Mouse (Mus musculus) myocyte (in vitro differentiated cells): ENCODE data around the gene Zswim3.

Source experiments
- CEBPB ChIP-seq: IDR thresholded peaks from 2 replicates; pipeline ENCODE4 v1.6.1; 2011; ENCODE audit warnings: mild to moderate bottlenecking, moderate library complexity; ENCODE audit not compliant: poor library complexity, insufficient read depth, severe bottlenecking
- E2F4 ChIP-seq: IDR thresholded peaks from one replicate; pipeline ENCODE4 v1.6.1; 2011; ENCODE audit warnings: mild to moderate bottlenecking, control low read depth, moderate library complexity; ENCODE audit not compliant: insufficient read depth
- MAX ChIP-seq: IDR thresholded peaks from one replicate; pipeline ENCODE4 v1.6.1; 2011; ENCODE audit warnings: low read depth, mild to moderate bottlenecking, control low read depth
- MYOD1 ChIP-seq, 3 experiments: IDR thresholded peaks; one replicate each; pipeline ENCODE4 v1.6.1; 2011; ENCODE audit warnings: control low read depth in 2 of 3, low read depth in 2 of 3, mild to moderate bottlenecking in 2 of 3, moderate library complexity in 1 of 3; ENCODE audit not compliant: insufficient read length in 2 of 3, control insufficient read depth in 1 of 3
- MYOG ChIP-seq, 3 experiments: IDR thresholded peaks; one replicate each; pipeline ENCODE4 v1.6.1; 2011; ENCODE audit warnings: control low read depth in 2 of 3, low read depth in 2 of 3, mild to moderate bottlenecking in 2 of 3; ENCODE audit not compliant: insufficient read length in 2 of 3, control insufficient read depth in 1 of 3, insufficient read depth in 1 of 3
- POLR2A ChIP-seq: IDR thresholded peaks from one replicate; pipeline ENCODE4 v1.6.1; 2011; ENCODE audit warnings: low read depth, mild to moderate bottlenecking, control low read depth, moderate library complexity; ENCODE audit not compliant: insufficient read length
- POLR2AphosphoS2 ChIP-seq: IDR thresholded peaks from one replicate; pipeline ENCODE4 v1.6.1; 2011; ENCODE audit warnings: low read depth, control low read depth; ENCODE audit not compliant: insufficient read length
- REST ChIP-seq: IDR thresholded peaks from one replicate; pipeline ENCODE4 v1.6.1; 2011; ENCODE audit warnings: mild to moderate bottlenecking, control low read depth, moderate library complexity; ENCODE audit not compliant: insufficient read depth, insufficient read length
- SRF ChIP-seq: IDR thresholded peaks from one replicate; pipeline ENCODE4 v1.6.1; 2011; ENCODE audit warnings: low read depth; ENCODE audit not compliant: control insufficient read depth, insufficient read length
- TCF12 ChIP-seq: IDR thresholded peaks from one replicate; pipeline ENCODE4 v1.6.1; 2011; ENCODE audit warnings: mild to moderate bottlenecking, control low read depth; ENCODE audit not compliant: poor library complexity, insufficient read depth, severe bottlenecking
- TCF3 ChIP-seq: IDR thresholded peaks from one replicate; pipeline ENCODE4 v1.6.1; 2011; ENCODE audit warnings: low read depth, control low read depth; ENCODE audit not compliant: insufficient read length
- USF1 ChIP-seq: IDR thresholded peaks from one replicate; pipeline ENCODE4 v1.6.1; 2011; ENCODE audit warnings: low read depth, mild to moderate bottlenecking, control low read depth, moderate library complexity

GRCm38 (mm10) chr2:164779481-164780086 is 25.3 kb upstream of the Zswim3 start, which contains the start of gene Tnnc2:
- TF ChIP-seq MAX, result no peak
- peak; percentile 76 for TF ChIP-seq POLR2A
- peak in 2 of 3 experiments; percentile 33 to 61 for TF ChIP-seq MYOG (IDR thresholded peaks at IDR 0.05; ENCODE audit: control insufficient read depth in 1 of 3, insufficient read depth in 1 of 3, insufficient read length in 2 of 3, low read depth in 2 of 3)
- no peak for TF ChIP-seq USF1
- peak; percentile 94 for TF ChIP-seq POLR2AphosphoS2
- no peak for TF ChIP-seq CEBPB
- TF ChIP-seq TCF12, result no peak
- TF ChIP-seq MYOD1 (IDR thresholded peaks at IDR 0.05; ENCODE audit: control insufficient read depth in 1 of 3, insufficient read length in 2 of 3, low read depth in 2 of 3), result peak in 1 of 3 experiments; percentile 57
- TF ChIP-seq E2F4, result no peak
- TF ChIP-seq REST, result no peak
- no peak for TF ChIP-seq TCF3
- TF ChIP-seq SRF, result peak; percentile 97
